Mouse (Mus musculus): ENCODE measurements around the gene Ube2d1.

- TF ChIP-seq POLR2A (IDR thresholded peaks at IDR 0.05; ENCODE audit: low read depth, low read length) = peak; percentile 34; the same call in 1 of the 2 replicates
- no peak for TF ChIP-seq RAD21 (IDR thresholded peaks at IDR 0.05; ENCODE audit: low read depth, low read length)
- no peak for TF ChIP-seq SMC3 (IDR thresholded peaks at IDR 0.05; ENCODE audit: low read depth, low read length)
- no peak; the same call in 1 of the 2 replicates for TF ChIP-seq EP300 (IDR thresholded peaks at IDR 0.05; ENCODE audit: low read length)
- TF ChIP-seq CTCF (conservative IDR thresholded peaks at IDR 0.05 in 1 of 2, IDR thresholded peaks at IDR 0.05 in 1 of 2; ENCODE audit: low read depth in 2 of 2, low read length in 2 of 2) = no peak
- TF ChIP-seq SIN3A (IDR thresholded peaks at IDR 0.05; ENCODE audit: low read length) = peak; percentile 67
- no peak for TF ChIP-seq PAX5 (IDR thresholded peaks at IDR 0.05; ENCODE audit: low read length)
- TF ChIP-seq TBP (conservative IDR thresholded peaks at IDR 0.05; ENCODE audit: low read depth, low read length) = no peak
- TF ChIP-seq JUND (conservative IDR thresholded peaks at IDR 0.05; ENCODE audit: low read depth, low read length) = no peak
- no peak for TF ChIP-seq ZNF384 (IDR thresholded peaks at IDR 0.05; ENCODE audit: low read depth, low read length)
- TF ChIP-seq MAX (IDR thresholded peaks at IDR 0.05; ENCODE audit: low read length) = no peak
- no peak for TF ChIP-seq MXI1 (IDR thresholded peaks at IDR 0.05; ENCODE audit: low read depth, low read length)
- TF ChIP-seq HCFC1 (IDR thresholded peaks at IDR 0.05; ENCODE audit: low read depth, low read length) = no peak
Observed at GRCm38 (mm10) chr10:71292254-71292653, 7.2 kb upstream of the Ube2d1 start.
